In the genomic region with DNA sequence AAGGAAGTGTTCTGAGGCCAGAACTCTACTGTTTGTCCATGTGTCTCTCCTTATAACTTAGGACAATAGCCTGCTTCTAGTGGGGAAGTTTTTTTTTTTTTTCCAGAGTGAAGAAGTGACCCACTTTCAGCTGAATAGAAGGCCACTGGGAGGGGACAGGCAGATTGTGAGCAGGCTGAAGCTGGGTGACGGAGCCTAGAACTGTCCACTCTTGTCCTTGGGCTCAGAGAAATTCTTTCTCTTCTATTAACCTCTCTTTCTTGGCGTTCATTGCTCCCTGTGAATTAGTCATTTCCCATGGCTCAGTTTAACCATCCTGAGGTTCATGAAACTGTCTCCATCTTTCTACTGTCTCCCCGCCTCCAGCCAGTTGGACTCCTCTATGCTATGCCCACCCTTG, we compare ENCODE assay signal across 27 mouse cellular contexts. TPM values are rescaled to one million over a fixed set of nuclear protein-coding genes. Genes with fewer than 3 reads are reported as not detected.
"Had no signal": no experiment of that assay in that cellular context is flagged by ENCODE, and none has a peak within 500 bp of the region (broad histone marks: within the 10 kb centered on the region; RNA-seq: fewer than 3 reads in every experiment).

No protein-coding gene starts in this region.

- H3K36me3 ChIP-seq: limb, embryonic 10.5 days; limb, embryonic 13.5 days; liver, embryonic 12.5 days; liver, embryonic 15.5 days had no signal

- H3K9me3 ChIP-seq: limb, embryonic 10.5 days; limb, embryonic 13.5 days; liver, embryonic 12.5 days; liver, embryonic 15.5 days; neural tube, embryonic 12.5 days had no signal

- DNase-seq: kidney, adult 9 months; kidney, postnatal 14 days; kidney, postnatal 4 days; liver; lung, adult 2 months; lung, postnatal 14 days; lung, postnatal 4 days; midbrain, embryonic 14.5 days; right cerebral cortex, adult 18-20 months; right cerebral cortex, postnatal 14 days; right cerebral cortex, postnatal 4 days; thymus, adult 2 months; thymus, postnatal 14 days; thymus, postnatal 4 days had no signal

- H3K27me3 ChIP-seq: limb, embryonic 13.5 days; liver, embryonic 12.5 days; liver, embryonic 15.5 days; neural tube, embryonic 12.5 days had no signal

- ATAC-seq: liver, embryonic 12.5 days had no signal

- H3K4me3 ChIP-seq: limb, embryonic 10.5 days; limb, embryonic 13.5 days; liver, embryonic 12.5 days; liver, embryonic 15.5 days; neural tube, embryonic 12.5 days had no signal

- H3K9ac ChIP-seq: limb, embryonic 13.5 days; liver, embryonic 12.5 days; liver, embryonic 15.5 days; neural tube, embryonic 12.5 days had no signal

- H3K4me2 ChIP-seq: limb, embryonic 13.5 days; liver, embryonic 12.5 days; liver, embryonic 15.5 days; midbrain, embryonic 11.5 days; neural tube, embryonic 12.5 days had no signal

- H3K27ac ChIP-seq: limb, embryonic 10.5 days; limb, embryonic 13.5 days; liver, embryonic 12.5 days; liver, embryonic 15.5 days; neural tube, embryonic 12.5 days; stomach, postnatal 0 days had no signal

- H3K4me1 ChIP-seq: limb, embryonic 10.5 days; limb, embryonic 13.5 days; liver, embryonic 12.5 days; liver, embryonic 15.5 days had no signal

RNA-seq across cellular contexts. Expression of a gene that starts 13.6 kb away (rescaled TPM):
- total RNA-seq: megakaryocyte progenitor cell, adult 5-6 weeks; megakaryocyte-erythroid progenitor cell, adult 5-6 weeks; neutrophil, adult 5-6 weeks had no signal
- polyA plus RNA-seq: kidney, embryonic 16.5 days; limb, embryonic 10.5 days; limb, embryonic 13.5 days; liver, embryonic 12.5 days; liver, embryonic 15.5 days; lung, adult 2 months; lung, embryonic 16.5 days; midbrain, embryonic 11.5 days; stomach, embryonic 14.5 days; stomach, postnatal 0 days; thymus, adult 2 months had no signal
